Mouse (Mus musculus) Patski (cell line): ENCODE results near the gene Ccdc65. TPM values are rescaled to one million over a fixed set of nuclear protein-coding genes. Genes with fewer than 3 reads are reported as not detected.
A peak's percentile ranks its signal among the peaks of the same experiment; 100 is the strongest.
"Not testable (repeated sequence)": the region's sequence is repeated elsewhere in the genome, so short reads cannot be mapped to it uniquely, and the experiment has no call there.

Experiments
- ATAC-seq: fragments of 100-300 bp; one replicate; pipeline ENCODE4 v1.8.0; 2021
- CTCF ChIA-PET: fragments of 350-600 bp; sonication (Branson Sonifier 250); formaldehyde crosslinking; loops from one replicate; lab custom pipeline; 2022; ENCODE audit warnings: inconsistent platforms; lab: Charles Lee
- POLR2A ChIA-PET: fragments of 350-600 bp; sonication (Branson Sonifier 250); formaldehyde crosslinking; loops from one replicate; lab custom pipeline; 2022; ENCODE audit warnings: antibody characterized with exemption, inconsistent platforms; lab: Charles Lee
- DNase-seq: peaks from one replicate; pipeline ENCODE4 v3.0.0-alpha.2; 2011; ENCODE audit warnings: low read depth, low spot score
- H3K27me3 ChIP-seq: fragments of 371-371 bp; one replicate; pipeline ENCODE4 v1.5.1; 2021
- CTCF ChIP-seq: fragments of 100-300 bp; IDR thresholded peaks from one replicate; pipeline ENCODE4 v1.5.1; 2021
- in situ Hi-C: fragments of 300-500 bp; cut with MboI; formaldehyde crosslinking; loops from 3 replicates; pipeline ENCODE4 v1.11.1; 2018; ENCODE audit warnings: low pct_unique_long_range_greater_than_20kb, mixed read lengths
- polyA plus RNA-seq: library from polyadenylated mRNA; unstranded; gene quantifications from one replicate; pipeline ENCODE4 v1.2.3, GENCODE M21; 2021

Gene Ccdc65
- polyA plus RNA-seq, 1 experiment from 2014 or later = 7.6 TPM

- ChIA-PET POLR2A (interaction anchor here (1.3 kb wide), 1 partner anchor 10 kb away, joined by 4 read pairs; no protein-coding TSS in a partner anchor), CTCF (interaction anchor here (0.7 to 2.6 kb wide), 3 partner anchors 11 to 16 kb away, joined by 3 to 16 read pairs (median 6); no protein-coding TSS in a partner anchor)
- ATAC-seq (no peak), DNase-seq (no peak)
- in situ Hi-C loops = no loop called here
- H3K27me3 ChIP-seq = no peaks in the 10 kb centered on the region
- TF ChIP-seq CTCF = no peak
These were observed 25.4 kb downstream of the Ccdc65 start for GRCm38 (mm10) chr15:98733370-98733769.

- TF ChIP-seq CTCF = no peak
- ChIA-PET CTCF (interaction anchor here (1.1 to 2.6 kb wide), 4 partner anchors 11 to 27 kb away, joined by 3 to 16 read pairs (median 4); no protein-coding TSS in a partner anchor), POLR2A (interaction anchor here (0.5 to 1.3 kb wide), 3 partner anchors 10 to 23 kb away, joined by 3 to 4 read pairs (median 3); no protein-coding TSS in a partner anchor)
- ATAC-seq (peak; percentile 70), DNase-seq (peak; percentile 54)
- in situ Hi-C loops = no loop called here
- no peaks in the 10 kb centered on the region for H3K27me3 ChIP-seq
These were observed 26.1 kb downstream of the Ccdc65 start for GRCm38 (mm10) chr15:98733976-98734566.

GRCm38 (mm10) chr15:98736521-98736920 is 28.5 kb downstream of the Ccdc65 start:
- ChIA-PET CTCF (no interaction called here), POLR2A (no interaction called here)
- no peak for TF ChIP-seq CTCF
- in situ Hi-C loops = no loop called here
- no peaks in the 10 kb centered on the region for H3K27me3 ChIP-seq
- no peak for DNase-seq
- ATAC-seq = no peak

GRCm38 (mm10) chr15:98737881-98738280 is 29.9 kb downstream of the Ccdc65 start:
- ChIA-PET POLR2A (no interaction called here), CTCF (interaction anchor here (1.2 to 2.0 kb wide), 5 partner anchors 10 to 32 kb away, joined by 3 to 8 read pairs (median 3); no protein-coding TSS in a partner anchor)
- in situ Hi-C loops = no loop called here
- no peak for DNase-seq
- no peaks in the 10 kb centered on the region for H3K27me3 ChIP-seq
- TF ChIP-seq CTCF = peak; percentile 86
- no peak for ATAC-seq

- in situ Hi-C loops = no loop called here
- no peak for ATAC-seq
- ChIA-PET CTCF (interaction anchor here (1.2 to 2.0 kb wide), 3 partner anchors 9 to 19 kb away, joined by 3 to 8 read pairs (median 3); no protein-coding TSS in a partner anchor), POLR2A (interaction anchor here (0.6 kb wide), 1 partner anchor 463 kb away, joined by 3 read pairs; no protein-coding TSS in a partner anchor)
- no peaks in the 10 kb centered on the region for H3K27me3 ChIP-seq
- no peak for TF ChIP-seq CTCF
- no peak for DNase-seq
These were observed 30.8 kb downstream of the Ccdc65 start for GRCm38 (mm10) chr15:98738796-98739195.

- ChIA-PET POLR2A (no interaction called here), CTCF (interaction anchor here (1.2 kb wide), 1 partner anchor 14 kb away, joined by 3 read pairs; no protein-coding TSS in a partner anchor)
- no peaks in the 10 kb centered on the region for H3K27me3 ChIP-seq
- in situ Hi-C loops = no loop called here
- no peak for TF ChIP-seq CTCF
- DNase-seq (no peak), ATAC-seq (no peak)
These were observed 32.2 kb downstream of the Ccdc65 start for GRCm38 (mm10) chr15:98740219-98740618.

GRCm38 (mm10) chr15:98742766-98743428 is 34.9 kb downstream of the Ccdc65 start:
- ATAC-seq (no peak), DNase-seq (no peak)
- ChIA-PET CTCF (interaction anchor here (1.2 to 4.8 kb wide), 2 partner anchors 8 to 12 kb away, joined by 3 to 16 read pairs; no protein-coding TSS in a partner anchor), POLR2A (interaction anchor here (1.0 to 1.2 kb wide), 2 partner anchors 12 to 21 kb away, joined by 3 to 4 read pairs; no protein-coding TSS in a partner anchor)
- in situ Hi-C loops = no loop called here
- no peak for TF ChIP-seq CTCF
- H3K27me3 ChIP-seq = no peaks in the 10 kb centered on the region

- not testable (repeated sequence) for H3K27me3 ChIP-seq
- POLR2A ChIA-PET = interaction anchor here (1.2 kb wide), 1 partner anchor 22 kb away, joined by 3 read pairs; no protein-coding TSS in a partner anchor
These were observed 35.9 kb downstream of the Ccdc65 start for GRCm38 (mm10) chr15:98743863-98744262.

GRCm38 (mm10) chr15:98746344-98746965 is 38.4 kb downstream of the Ccdc65 start:
- ChIA-PET CTCF (interaction anchor here (0.7 to 4.8 kb wide), 5 partner anchors 9 to 70 kb away, joined by 3 to 16 read pairs (median 3); no protein-coding TSS in a partner anchor), POLR2A (interaction anchor here (1.2 to 2.0 kb wide), 3 partner anchors 15 to 18 kb away, joined by 4 to 7 read pairs (median 5); partner anchors contain the start of gene Arf3)
- TF ChIP-seq CTCF = no peak
- in situ Hi-C loops = no loop called here
- DNase-seq (no peak), ATAC-seq (no peak)
- H3K27me3 ChIP-seq = no peaks in the 10 kb centered on the region

More at GRCm38 (mm10) chr15:98743863-98744262, 35.9 kb downstream of the Ccdc65 start:
- in situ Hi-C loops, ATAC-seq, DNase-seq: not testable (repeated sequence)
- CTCF ChIA-PET = interaction anchor here (0.9 to 4.8 kb wide), 3 partner anchors 9 to 13 kb away, joined by 3 to 16 read pairs (median 3); no protein-coding TSS in a partner anchor

- no peak for DNase-seq
- in situ Hi-C loops = no loop called here
- ATAC-seq = no peak
- TF ChIP-seq CTCF = no peak
- ChIA-PET CTCF (interaction anchor here (0.7 to 4.8 kb wide), 7 partner anchors 8 to 71 kb away, joined by 3 to 16 read pairs (median 3); no protein-coding TSS in a partner anchor), POLR2A (interaction anchor here (0.6 to 2.0 kb wide), 4 partner anchors 14 to 88 kb away, joined by 3 to 7 read pairs (median 4); partner anchors contain the start of gene Arf3)
- no peaks in the 10 kb centered on the region for H3K27me3 ChIP-seq
These were observed 39.3 kb downstream of the Ccdc65 start for GRCm38 (mm10) chr15:98747296-98747695.
